ENCODE assay signal across 22 mouse cellular contexts in the genomic region with DNA sequence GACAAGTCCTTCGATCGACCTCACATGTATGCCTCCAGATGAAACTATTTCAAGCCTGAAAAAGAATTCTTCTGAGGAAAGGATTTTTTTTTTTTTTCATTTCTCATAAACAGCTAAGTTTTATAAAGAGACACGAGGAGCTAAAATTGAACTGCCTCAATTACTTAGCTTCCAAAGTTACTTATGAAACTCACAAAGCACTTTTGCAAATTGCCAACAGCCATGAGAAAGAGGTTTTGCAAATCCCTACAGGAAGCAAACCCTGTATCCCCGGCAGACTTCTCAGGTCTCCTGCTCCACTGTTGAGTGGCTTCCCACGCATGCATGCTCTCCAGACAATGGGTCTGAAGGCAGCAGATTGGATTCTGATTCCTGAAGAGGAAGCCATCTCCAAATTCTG.
"Had no signal": no experiment of that assay in that cellular context is flagged by ENCODE, and none has a peak within 500 bp of the region (broad histone marks: within the 10 kb centered on the region; RNA-seq: fewer than 3 reads in every experiment).

No protein-coding gene starts in this region.

- DNase-seq: heart, postnatal 10 days; heart, postnatal 14 days; heart, postnatal 36 days; heart, postnatal 4 days; kidney, adult 11 months; kidney, adult 18-20 months; kidney, adult 2 months; kidney, adult 8-10 months; kidney, adult 9 months; kidney, postnatal 10 days; kidney, postnatal 14 days; kidney, postnatal 25 days; kidney, postnatal 36 days; kidney, postnatal 4 days; layer of hippocampus, adult 9-11 months; layer of hippocampus, postnatal 36 days had no signal

- ATAC-seq: hindbrain, embryonic 16.5 days; hindbrain, postnatal 0 days; inflammation-experienced regulatory T-cells, adult 6 months; intestine, embryonic 15.5 days; intestine, embryonic 16.5 days; intestine, postnatal 0 days had no signal
